Mouse (Mus musculus): ENCODE measurements around the gene Rufy3.

Rufy3 gene

GRCm38 (mm10) chr5:88683706-88684105, 118.9 kb downstream of the Rufy3 start:
- DNase-seq (ENCODE audit: extremely low spot score, low read depth, low spot score), result no peak

GRCm38 (mm10) chr5:88684226-88684625, 119.4 kb downstream of the Rufy3 start:
- no peak for DNase-seq (ENCODE audit: extremely low spot score, low read depth, low spot score)

- no peak for DNase-seq (ENCODE audit: extremely low spot score, low read depth, low spot score)
Measured at GRCm38 (mm10) chr5:88685306-88685705, 120.5 kb downstream of the Rufy3 start.

GRCm38 (mm10) chr5:88685745-88686299, 121.0 kb downstream of the Rufy3 start:
- no peak for DNase-seq (ENCODE audit: extremely low spot score, low read depth, low spot score)

DNA sequence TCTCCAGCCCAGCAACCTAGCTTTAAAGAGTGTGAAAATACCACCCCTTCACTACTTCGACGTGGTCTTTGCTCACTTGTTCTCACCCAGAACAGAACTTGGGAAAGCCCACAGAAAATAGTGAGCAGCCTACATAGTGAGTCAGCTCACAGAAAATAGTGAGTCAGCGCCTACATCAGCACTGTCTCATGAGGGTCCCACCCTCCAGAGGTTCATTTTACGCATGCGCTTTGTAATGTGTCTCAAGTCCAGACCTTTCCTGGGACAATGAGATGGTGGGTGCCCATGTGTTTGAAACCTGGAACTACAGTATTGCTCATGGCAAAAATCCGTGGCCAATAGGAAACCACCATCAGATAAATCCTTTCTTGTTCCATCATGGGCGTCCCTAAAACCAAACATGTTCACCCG, 123.2 kb downstream of the Rufy3 start:
- no peak for DNase-seq (ENCODE audit: extremely low spot score, low read depth, low spot score)

DNA sequence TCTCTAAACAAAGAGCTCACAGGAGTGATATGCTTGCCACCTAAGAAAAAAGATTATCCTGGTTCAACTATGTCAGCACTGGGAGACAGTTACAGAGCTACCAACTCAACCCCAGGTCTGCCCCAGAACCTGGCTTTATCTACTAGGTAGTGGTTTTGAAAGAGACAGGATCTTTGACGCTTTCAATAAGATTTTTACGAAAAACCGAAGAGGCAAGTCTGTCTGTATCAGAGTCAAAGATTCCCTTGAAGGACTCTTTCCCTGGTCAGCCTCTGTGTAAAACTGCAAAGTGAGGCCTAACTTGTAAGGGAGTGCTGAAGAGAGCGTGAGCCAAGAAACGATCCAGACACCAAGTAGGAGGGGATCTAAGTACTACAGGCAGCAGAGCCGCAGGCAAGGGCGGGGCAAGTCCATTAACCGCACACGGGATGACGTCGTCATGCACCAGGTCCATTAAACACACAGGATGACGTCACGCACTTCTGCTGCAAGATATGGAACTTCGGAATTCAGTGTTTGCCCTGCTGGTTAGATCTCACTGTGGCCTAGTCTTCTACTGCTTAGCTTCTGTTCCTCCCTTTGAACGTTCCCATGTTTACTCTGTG, 123.8 kb downstream of the Rufy3 start:
- DNase-seq (ENCODE audit: extremely low spot score, low read depth, low spot score), result no peak

DNA sequence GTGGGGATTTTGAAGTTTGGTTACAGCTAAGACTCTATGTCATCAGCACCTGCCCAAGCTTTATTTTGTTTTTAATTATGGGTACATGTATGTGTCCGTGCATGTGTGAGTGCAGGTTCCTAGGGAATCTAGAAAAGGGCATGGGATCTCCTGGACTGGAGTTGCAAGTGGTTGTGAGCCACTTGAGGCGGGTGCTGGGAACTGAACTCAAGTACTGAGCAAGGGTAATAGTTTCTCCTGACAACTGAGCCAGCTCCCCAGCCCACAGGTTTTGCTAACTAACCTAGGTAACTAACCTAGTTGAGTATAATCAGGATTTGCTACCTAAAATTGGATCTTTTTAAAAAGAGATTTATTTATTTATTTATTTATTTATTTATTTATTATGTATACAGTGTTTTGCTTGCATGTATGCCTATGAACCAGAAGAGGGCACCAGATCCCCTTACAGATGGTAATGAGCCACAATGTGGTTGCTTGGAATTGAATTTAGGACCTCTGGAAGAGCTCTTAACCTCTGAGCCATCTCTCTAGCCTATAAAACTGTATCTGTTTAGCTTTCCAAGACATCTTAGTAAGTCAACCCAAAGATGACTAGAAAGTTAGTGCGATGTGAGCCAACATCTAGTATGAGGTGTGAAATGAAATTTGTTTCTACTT, 124.6 kb downstream of the Rufy3 start:
- no peak for DNase-seq (ENCODE audit: extremely low spot score, low read depth, low spot score)

- DNase-seq (ENCODE audit: extremely low spot score, low read depth, low spot score), result no peak
Measured at GRCm38 (mm10) chr5:88690681-88691505, 126.1 kb downstream of the Rufy3 start.

GRCm38 (mm10) chr5:88691506-88692095, 126.8 kb downstream of the Rufy3 start:
- no peak for DNase-seq (ENCODE audit: extremely low spot score, low read depth, low spot score)

DNA sequence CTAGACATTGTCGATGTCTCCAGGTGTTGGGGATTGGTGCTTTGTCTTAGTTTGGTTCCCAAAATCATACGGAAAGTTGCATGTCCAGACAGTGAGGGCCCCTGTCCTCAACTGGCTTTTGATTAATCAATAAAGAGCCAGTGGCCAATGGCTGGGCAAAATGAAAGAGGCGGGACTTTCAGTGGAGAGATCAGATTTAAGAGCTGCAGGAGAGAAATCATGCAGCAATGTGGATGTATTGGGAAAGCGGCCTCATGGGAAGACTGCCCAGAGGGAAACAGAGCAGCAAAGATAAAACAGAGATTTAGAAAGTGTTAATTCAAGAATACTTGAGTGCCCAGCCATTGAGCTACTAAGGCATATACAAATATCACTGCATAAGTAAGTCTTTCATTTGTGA, 127.7 kb downstream of the Rufy3 start:
- DNase-seq (ENCODE audit: extremely low spot score, low read depth, low spot score), result no peak

GRCm38 (mm10) chr5:88693057-88693456, 128.2 kb downstream of the Rufy3 start:
- no peak for DNase-seq (ENCODE audit: extremely low spot score, low read depth, low spot score)

GRCm38 (mm10) chr5:88697291-88697690, 132.5 kb downstream of the Rufy3 start:
- no peak for DNase-seq (ENCODE audit: extremely low spot score, low read depth, low spot score)

DNA sequence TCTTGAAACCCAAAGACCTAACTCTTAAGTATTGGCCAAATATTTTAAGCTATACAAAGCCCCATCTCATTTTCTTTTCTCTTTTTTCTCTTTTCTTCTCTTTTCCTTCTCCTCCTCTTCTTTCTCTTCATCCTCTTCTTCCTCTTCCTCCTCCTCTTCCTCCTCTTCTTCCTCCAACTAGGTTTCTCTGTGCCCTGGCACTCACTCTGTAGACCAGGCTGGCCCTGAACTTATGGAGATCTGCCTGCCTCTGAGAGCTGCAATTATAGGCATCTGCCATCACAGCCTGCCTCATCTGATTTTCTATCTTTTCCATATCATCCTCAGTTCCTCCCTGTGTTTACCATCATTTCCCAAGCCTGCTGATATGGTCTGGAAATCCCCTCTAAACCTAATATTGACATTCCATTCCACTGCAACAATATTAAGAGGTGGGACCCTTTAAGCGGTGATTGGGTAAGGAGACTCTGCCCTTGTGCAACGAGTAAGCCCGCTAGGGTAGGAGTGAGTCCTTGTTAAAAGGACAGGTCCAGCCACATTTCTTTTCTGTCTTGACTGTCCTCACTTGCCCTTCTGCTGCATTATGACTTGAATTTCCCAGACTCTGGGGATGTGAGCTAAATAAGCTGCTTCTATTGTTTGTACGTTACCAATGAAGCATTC, 134.5 kb downstream of the Rufy3 start:
- DNase-seq (ENCODE audit: extremely low spot score, low read depth, low spot score), result no peak
